Mouse (Mus musculus): ENCODE data around the gene Spib.

Spib gene

DNA sequence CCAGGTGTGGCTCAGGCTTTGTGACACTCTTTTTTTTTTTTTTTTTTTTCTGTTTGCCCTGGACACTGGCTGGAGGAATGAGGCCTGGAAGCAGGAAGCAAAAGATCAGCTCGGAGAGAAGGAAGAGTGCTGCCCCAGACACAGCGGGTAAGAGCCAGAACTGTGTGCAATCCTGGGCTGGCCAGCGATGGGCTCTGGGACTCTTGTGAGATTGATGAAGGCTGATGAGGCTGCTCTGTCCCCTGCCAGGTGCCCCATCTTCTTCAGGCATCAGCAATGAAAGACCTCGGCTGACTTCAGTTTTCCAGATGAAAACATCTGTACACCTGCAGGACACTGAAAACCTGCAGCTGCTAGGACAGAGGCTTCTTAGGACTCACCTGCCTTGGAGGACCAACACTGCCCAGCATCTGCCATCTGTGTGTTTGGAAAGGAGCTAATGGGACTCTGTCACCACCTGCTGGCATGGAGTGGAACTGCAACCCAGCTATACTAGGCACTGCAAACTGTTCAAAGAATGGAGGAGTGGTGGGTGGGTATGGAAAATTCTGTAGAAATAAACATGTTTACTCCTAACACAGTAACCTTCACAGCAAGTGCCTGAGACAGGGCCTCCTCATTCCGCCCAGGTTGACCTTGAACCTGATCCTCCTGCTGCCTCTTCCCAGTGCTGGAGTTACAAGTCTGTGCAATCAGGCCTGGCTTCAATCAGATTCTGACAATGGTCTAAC is 46.9 kb downstream of the Spib start:
- DNase-seq = peak; percentile 84

DNA sequence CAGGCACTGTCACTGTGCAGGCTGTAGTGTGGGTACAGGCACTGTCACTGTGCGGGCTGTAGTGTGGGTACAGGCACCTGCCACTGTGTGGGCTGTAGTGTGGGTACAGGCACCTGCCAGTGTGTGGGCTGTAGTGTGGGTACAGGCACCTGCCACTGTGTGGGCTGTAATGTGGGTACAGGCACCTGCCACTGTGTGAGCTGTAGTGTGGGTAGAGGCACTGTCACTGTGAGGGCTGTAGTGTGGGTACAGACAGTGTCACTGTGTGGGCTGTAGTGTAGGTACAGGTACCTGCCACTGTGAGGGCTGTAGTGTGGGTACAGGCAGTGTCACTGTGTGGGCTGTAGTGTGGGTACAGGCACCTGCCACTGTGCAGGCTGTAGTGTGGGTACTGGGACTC is 47.8 kb downstream of the Spib start:
- no peak for DNase-seq

DNA sequence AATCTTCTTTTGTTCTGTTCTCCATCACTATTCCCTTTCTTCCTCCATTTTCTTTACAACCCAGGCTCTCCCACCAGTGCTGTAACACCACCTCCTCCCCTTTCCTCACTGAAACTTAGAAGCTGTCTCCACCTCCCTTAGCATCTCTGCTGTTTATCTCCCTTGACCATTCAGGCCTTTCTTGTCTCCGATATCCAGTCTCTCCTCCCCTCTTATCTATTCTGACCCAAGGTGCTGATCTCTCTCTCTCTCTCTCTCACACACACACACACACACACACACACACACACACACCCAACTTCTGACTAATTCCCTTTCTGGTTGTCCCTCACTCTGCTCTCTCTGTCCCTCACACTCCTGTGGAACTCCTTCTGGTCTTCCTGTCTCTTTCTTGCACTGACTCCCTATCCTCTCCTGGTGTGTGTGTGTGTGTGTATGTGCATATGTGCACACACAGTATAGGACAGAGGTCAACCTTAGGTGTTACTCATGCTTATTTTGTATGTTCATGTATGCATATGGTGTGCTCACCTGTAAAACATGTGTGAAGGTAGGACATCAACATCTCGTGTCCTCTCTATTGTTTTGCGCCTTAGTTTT is 48.9 kb downstream of the Spib start:
- DNase-seq = no peak
